Mouse (Mus musculus) retina, embryonic 14.5 days (tissue): ENCODE results near the gene Utp6.
A peak's percentile ranks its signal among the peaks of the same experiment; 100 is the strongest.

ENCODE experiments used
- DNase-seq: peaks from one replicate; pipeline ENCODE4 v3.0.0-alpha.2; 2015; ENCODE audit warnings: low spot score

Utp6 gene

DNA sequence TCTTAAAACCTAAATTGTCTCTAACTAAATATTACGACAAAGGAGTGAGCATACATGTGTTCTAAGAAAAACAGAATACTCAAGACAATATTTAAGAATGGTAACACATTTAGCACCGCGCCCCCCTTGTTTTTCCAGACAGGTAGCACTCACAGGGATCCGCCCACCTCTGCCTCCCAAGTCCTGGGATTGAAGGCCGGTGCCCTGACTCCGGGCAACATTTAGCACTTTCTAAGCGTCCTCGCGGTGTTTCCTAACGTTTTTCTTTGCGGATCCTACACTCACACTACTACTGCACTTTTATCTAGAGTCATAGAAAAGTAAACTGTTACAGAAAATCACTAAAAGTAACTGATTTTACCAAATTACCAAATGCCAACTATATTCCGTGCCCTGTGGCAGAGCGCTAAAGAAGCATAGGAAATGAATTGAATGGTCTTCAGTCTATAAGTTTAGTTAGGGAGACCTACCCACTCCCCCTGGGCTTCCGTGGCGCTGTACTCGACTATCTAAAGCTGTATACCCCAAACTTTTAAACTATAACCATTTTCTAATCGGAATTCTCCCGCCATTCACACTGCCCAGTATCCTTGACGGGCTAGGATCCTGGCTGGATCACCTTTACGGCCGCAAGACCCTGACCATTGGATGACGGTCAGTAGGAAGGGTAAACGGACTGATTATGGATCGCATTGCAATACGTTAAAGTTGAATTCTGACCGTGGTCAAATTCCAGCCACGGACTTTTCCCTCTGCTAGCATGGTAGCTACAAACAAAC lies 655 bp downstream of the Utp6 start:
- no peak for DNase-seq

GRCm38 (mm10) chr11:79947265-79947664 lies 14.9 kb downstream of the Utp6 start:
- no peak for DNase-seq

DNA sequence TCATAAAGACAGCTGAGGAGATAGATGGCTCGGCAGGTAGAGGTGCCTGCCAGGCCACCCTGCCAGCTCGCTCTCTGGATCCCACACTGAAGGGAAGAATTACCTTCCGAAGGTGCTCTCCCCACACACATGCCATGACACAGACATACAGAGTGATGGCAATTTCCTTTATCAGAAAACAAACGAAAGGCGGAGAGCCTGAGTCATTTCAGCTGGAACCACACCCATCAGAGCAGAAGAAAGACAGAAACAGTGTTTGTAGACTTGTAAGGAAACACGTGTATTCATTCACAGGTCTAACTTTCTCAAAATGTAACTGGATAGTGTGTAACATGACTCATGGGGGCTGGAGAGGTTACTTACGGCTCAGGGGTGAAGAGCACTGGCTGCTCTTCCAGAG lies 18.6 kb downstream of the Utp6 start:
- no peak for DNase-seq

- DNase-seq = no peak
These were observed 19.1 kb downstream of the Utp6 start for GRCm38 (mm10) chr11:79943136-79943535.

GRCm38 (mm10) chr11:79935766-79936165 lies 26.4 kb downstream of the Utp6 start:
- DNase-seq = no peak

DNA sequence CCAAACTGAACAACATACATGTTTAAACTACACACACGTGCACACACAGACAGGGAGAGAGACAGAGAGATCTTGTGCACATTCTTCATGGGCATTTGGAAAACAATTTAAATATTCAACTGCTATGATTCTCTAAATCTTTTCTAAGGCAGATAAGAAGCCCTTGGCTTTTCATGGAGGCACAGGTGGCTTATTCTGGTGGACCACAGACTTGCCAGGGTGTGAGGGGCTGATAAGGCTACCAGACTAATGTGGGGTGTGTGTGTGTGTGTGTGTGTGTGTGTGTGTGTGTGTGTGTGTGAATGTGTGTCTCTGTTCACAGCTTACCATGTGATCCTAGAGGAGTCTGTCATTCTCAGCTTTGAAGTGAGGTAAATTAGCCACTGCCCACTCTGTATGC lies 39.4 kb downstream of the Utp6 start:
- no peak for DNase-seq

- no peak for DNase-seq
These were observed 40.0 kb downstream of the Utp6 start for GRCm38 (mm10) chr11:79922157-79922556.

DNA sequence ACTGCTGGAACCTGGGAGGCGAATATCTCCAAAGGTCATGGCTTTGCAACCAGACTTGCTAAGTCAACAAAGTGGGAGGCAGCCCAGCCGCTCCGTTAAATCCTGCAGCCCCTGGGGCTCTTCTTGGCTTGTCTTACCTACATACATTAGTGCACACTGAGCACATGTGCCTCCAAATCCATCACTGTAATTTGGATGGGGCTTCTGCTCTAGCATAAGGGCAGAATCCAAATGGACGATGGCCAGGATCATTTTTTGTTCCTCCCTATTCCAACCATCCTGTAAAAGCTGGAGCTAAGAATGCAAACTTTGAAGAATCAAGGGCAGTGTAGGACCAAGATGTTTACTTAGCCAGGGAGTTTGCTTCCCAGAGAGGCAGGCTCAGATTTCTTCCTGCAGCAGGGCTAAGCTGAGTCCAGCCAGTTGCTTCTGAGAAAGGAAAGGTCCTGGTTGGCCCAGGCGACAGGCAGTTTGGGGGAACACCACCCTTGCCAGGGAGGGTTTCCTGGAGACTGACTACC lies 41.6 kb downstream of the Utp6 start:
- DNase-seq = no peak

GRCm38 (mm10) chr11:79919685-79920504 lies 42.3 kb downstream of the Utp6 start:
- DNase-seq = peak; percentile 88

- no peak for DNase-seq
These were observed 46.4 kb downstream of the Utp6 start for GRCm38 (mm10) chr11:79915696-79916349.

DNA sequence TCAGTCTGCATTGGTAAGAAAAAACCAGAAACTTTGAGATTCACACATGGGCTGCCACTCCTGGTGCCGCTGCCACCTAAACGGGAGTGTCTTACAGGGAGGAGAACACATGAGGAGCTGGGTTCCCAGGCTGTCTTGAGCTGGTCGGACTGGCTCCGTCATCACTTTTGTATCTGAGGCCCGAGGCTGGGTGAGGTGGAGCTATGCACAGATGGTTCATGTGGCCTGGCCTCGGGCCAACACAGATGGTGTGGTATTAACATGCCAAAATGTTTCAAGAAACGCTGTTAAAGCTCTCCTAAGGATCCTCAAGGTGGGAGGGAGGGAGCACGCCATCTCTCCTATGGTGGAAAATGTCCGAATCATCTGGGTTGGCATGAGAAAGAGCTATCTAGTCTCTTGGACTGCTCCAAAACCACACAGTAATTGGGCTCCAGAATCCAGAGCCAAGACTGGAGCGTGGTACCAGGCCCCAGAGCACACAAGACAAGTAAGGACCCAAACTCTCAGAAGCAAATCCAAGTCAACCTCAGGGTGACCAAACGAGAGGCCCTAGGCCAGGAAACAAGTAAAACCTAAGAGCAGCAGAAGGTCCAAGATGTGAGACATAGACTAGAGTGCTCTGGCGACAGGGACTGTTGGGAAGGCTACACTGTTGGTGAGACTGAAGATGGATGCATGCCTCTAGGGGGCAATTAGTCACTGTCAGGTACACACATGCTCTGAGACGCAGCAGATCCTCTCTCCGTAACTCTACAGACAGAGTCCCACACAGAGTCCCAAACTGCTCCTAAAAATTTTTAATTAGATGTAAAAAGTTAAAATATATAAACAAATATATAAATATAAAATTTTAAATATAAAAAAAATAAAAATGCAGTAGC lies 53.3 kb downstream of the Utp6 start:
- no peak for DNase-seq

GRCm38 (mm10) chr11:79906920-79907319 lies 55.3 kb downstream of the Utp6 start:
- no peak for DNase-seq

DNA sequence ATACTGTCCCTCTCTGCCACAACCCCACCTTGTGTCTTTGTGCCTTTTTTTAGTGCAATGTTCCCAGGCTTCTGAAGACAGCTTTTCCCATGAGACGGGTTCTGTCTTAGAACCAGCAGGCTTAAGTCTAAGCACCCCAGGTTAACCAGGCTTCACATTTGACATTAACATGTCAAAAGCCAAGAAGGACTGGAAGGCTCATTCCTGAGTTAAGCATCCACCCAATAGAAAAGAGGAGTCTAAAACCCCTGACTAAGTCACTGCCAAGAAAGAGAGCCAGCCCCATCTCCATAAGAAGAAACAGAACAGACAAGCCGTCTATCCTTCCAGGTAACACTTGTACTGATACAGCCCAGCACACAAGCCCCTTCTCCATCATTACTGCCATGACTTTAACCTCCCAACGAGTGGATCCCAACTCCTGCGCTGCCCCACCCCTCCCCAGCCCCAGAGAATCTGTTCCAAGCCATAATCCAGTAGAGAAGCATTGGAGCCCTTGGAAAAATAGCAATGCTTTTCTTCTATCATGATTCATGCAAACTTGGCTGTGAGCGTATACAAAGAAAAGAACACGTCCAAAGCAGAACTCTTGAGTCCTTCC lies 59.2 kb downstream of the Utp6 start:
- DNase-seq = no peak

DNA sequence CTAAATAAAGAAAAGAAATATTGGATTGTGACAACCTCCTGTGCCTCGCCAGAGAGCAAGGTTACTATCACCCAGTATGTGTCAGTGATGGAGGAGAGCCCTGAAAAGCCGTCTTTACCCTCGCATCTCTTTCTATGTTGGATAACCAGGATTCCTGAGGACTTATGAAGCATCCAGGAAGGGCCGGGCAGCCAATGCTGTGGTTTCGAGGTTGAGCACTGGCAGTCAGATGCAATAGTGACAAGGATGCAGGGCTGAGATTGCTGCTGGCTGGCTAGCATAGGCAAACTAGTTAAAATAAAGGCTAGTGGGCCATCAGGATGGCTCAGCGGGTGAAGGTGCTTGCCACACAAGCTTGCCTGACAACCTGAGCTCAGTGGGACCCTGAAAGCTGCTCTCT lies 61.0 kb downstream of the Utp6 start:
- DNase-seq = no peak

DNA sequence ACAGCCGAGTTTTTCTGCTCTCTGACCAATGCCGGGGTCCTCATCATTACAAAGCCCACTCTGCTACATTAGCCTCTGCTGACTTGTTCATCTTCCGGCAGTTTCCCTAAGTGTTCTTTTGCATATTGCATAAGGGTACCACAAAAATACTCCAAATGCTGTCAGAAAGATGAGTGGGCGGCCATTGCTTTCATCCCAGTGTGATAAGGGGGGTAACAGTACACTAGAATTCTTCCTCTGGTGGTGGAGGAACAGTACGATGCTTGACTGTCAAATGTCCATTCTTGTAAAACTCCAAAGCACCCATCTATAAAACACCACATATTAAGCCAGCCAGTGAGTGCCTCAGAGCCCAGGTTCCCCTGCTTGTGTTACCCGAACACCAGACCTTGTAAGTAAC lies 69.9 kb downstream of the Utp6 start:
- DNase-seq = no peak

- no peak for DNase-seq
These were observed 71.4 kb downstream of the Utp6 start for GRCm38 (mm10) chr11:79890822-79891221.

DNA sequence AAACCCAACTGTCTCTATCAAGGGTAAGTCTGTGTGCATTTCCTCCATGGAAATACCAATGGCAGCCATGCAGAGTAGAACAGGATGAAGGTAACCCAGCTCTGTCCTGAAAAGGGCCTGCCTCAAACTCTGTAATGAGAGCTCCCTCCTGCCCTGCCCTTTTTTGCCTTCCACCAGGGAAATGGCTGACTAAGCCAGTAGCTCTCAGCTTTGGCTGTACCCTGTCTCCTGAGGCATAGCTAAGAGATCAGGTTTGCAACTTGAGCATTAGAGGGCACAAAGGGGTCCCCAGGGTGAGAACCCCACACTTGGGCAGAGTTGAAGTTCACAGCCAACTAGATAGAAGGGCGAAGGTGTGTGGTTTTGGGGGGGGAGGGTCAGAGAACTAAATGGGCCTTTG lies 75.2 kb downstream of the Utp6 start:
- DNase-seq = no peak

GRCm38 (mm10) chr11:79886395-79886794 lies 75.8 kb downstream of the Utp6 start:
- no peak for DNase-seq

GRCm38 (mm10) chr11:79885713-79886393 lies 76.3 kb downstream of the Utp6 start:
- no peak for DNase-seq

GRCm38 (mm10) chr11:79884784-79885183 lies 77.4 kb downstream of the Utp6 start:
- DNase-seq = no peak
